In the genomic region with DNA sequence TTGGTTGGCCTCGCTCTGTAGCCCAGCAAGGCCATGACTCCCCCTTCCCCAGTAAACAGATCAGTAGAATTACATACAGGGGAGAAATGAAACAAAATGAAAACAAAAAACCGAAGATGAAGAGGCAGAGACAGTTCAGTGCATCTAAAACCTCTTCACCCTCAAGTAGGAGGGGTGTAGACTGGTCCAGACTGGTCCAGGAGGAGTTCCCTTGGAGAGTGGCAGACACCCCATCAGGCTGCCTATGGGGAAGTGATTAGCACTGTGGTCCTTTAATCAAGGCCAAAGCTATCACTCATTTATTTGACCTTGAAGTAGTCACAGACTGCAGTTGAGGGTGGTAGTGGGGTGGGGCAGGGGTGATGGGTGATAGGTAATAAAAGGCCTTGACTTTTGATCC, we compare ENCODE assay signal across 24 mouse cellular contexts. TPM values are rescaled to one million over a fixed set of nuclear protein-coding genes. Genes with fewer than 3 reads are reported as not detected.
A peak's percentile ranks its signal among the peaks of the same experiment; 100 is the strongest.
DNase-seq lines count a peak whose midpoint lies in the region; ATAC-seq lines count a peak whose summit lies in the region.
"Had no signal": no experiment of that assay in that cellular context is flagged by ENCODE, and none has a peak within 500 bp of the region (broad histone marks: within the 10 kb centered on the region; RNA-seq: fewer than 3 reads in every experiment).

No protein-coding gene starts in this region.

- H3K36me3 ChIP-seq in forebrain, embryonic 15.5 days: no peaks in the 10 kb centered on the region
- H3K36me3 ChIP-seq in forebrain, embryonic 11.5 days (ENCODE audit: control insufficient read depth, insufficient read depth, low read length): no peaks in the 10 kb centered on the region
- no peaks in the 10 kb centered on the region for H3K36me3 ChIP-seq in hindbrain, embryonic 16.5 days (ENCODE audit: control insufficient read depth, insufficient read depth, low read length)
- no peaks in the 10 kb centered on the region for H3K36me3 ChIP-seq in hindbrain, embryonic 11.5 days (ENCODE audit: control insufficient read depth, insufficient read depth, low read length)
- H3K36me3 ChIP-seq in midbrain, embryonic 11.5 days (ENCODE audit: control insufficient read depth, insufficient read depth, low read length): no peaks in the 10 kb centered on the region
- H3K36me3 ChIP-seq in midbrain, embryonic 14.5 days (ENCODE audit: control insufficient read depth, insufficient read depth, low read length): no peaks in the 10 kb centered on the region
- H3K36me3 ChIP-seq in limb, embryonic 10.5 days: no peaks in the 10 kb centered on the region
- no peaks in the 10 kb centered on the region for H3K36me3 ChIP-seq in intestine, embryonic 16.5 days (ENCODE audit: control insufficient read depth, insufficient read depth, low read length)
- H3K36me3 ChIP-seq: G1E; heart, embryonic 13.5 days; hindbrain, embryonic 12.5 days; liver, embryonic 12.5 days; stomach, embryonic 15.5 days had no signal

- 86% methylated on average over 2 of the region's 2 CpGs for WGBS in forebrain, embryonic 15.5 days
- 82% methylated on average over 2 of the region's 2 CpGs for WGBS in forebrain, embryonic 11.5 days
- 95% methylated on average over 2 of the region's 2 CpGs for WGBS in hindbrain, embryonic 16.5 days
- WGBS in hindbrain, embryonic 11.5 days: 80% methylated on average over 2 of the region's 2 CpGs
- 80% methylated on average over 2 of the region's 2 CpGs for WGBS in midbrain, embryonic 11.5 days
- 91% methylated on average over 2 of the region's 2 CpGs for WGBS in midbrain, embryonic 14.5 days
- 81% methylated on average over 2 of the region's 2 CpGs for WGBS in limb, embryonic 10.5 days
- WGBS in intestine, embryonic 16.5 days: 76% methylated on average over 2 of the region's 2 CpGs

- peak overlapping the region; percentile 47; the same call in 1 of the 2 replicates for H3K27ac ChIP-seq in forebrain, embryonic 15.5 days (replicated peaks)
- H3K27ac ChIP-seq in forebrain, embryonic 11.5 days (ENCODE audit: low read depth, low read length): no peak overlapping the region
- no peak overlapping the region; the same call in 1 of the 2 replicates for H3K27ac ChIP-seq in hindbrain, embryonic 16.5 days (ENCODE audit: low read depth, low read length)
- no peak overlapping the region for H3K27ac ChIP-seq in hindbrain, embryonic 11.5 days (ENCODE audit: low read depth, low read length)
- H3K27ac ChIP-seq in midbrain, embryonic 11.5 days (ENCODE audit: low read depth, low read length): no peak overlapping the region
- H3K27ac ChIP-seq in midbrain, embryonic 14.5 days (replicated peaks; ENCODE audit: low read depth, low read length): no peak overlapping the region
- peak overlapping the region; percentile 1; the same call in 1 of the 2 replicates for H3K27ac ChIP-seq in limb, embryonic 10.5 days
- no peak overlapping the region for H3K27ac ChIP-seq in intestine, embryonic 16.5 days (ENCODE audit: low read length)
- H3K27ac ChIP-seq: gastrocnemius, adult 2 months; heart, adult 2 months; heart, embryonic 13.5 days; hindbrain, embryonic 12.5 days; liver, embryonic 12.5 days; stomach, embryonic 15.5 days had no signal

- DNase-seq in forebrain, embryonic 11.5 days (ENCODE audit: low spot score): no peak
- DNase-seq in hindbrain, embryonic 11.5 days (ENCODE audit: low spot score): no peak
- peak; percentile 53 for DNase-seq in midbrain, embryonic 11.5 days (ENCODE audit: low spot score, missing footprints)
- no peak for DNase-seq in midbrain, embryonic 14.5 days
- DNase-seq in limb, embryonic 10.5 days (ENCODE audit: low spot score): no peak
- DNase-seq: adrenal gland, adult 8-10 months; cerebellum, adult 8-10 months; cerebellum, postnatal 25 days; gastrocnemius, adult 2 months; gastrocnemius, postnatal 36 days; heart, adult 2 months; heart, postnatal 14 days; liver, postnatal 0 days; lung, postnatal 36 days had no signal

- ATAC-seq in forebrain, embryonic 15.5 days (replicated peaks): no peak
- ATAC-seq in forebrain, embryonic 11.5 days (replicated peaks; ENCODE audit: low FRiP score): no peak
- ATAC-seq in hindbrain, embryonic 16.5 days: 0 out of 2 replicates have a peak, but pooled peaks have one; percentile 34
- no peak for ATAC-seq in hindbrain, embryonic 11.5 days (ENCODE audit: low FRiP score)
- no peak for ATAC-seq in midbrain, embryonic 11.5 days (ENCODE audit: low FRiP score)
- ATAC-seq in midbrain, embryonic 14.5 days (ENCODE audit: low FRiP score, low TSS enrichment): no peak
- no peak for ATAC-seq in intestine, embryonic 16.5 days
- ATAC-seq: liver, embryonic 12.5 days; liver, postnatal 0 days had no signal

- no peak overlapping the region for H3K4me2 ChIP-seq in forebrain, embryonic 15.5 days (replicated peaks)
- H3K4me2 ChIP-seq in forebrain, embryonic 11.5 days (ENCODE audit: low read depth, low read length, severe bottlenecking): no peak overlapping the region
- H3K4me2 ChIP-seq in hindbrain, embryonic 16.5 days (ENCODE audit: low read length): no peak overlapping the region
- no peak overlapping the region for H3K4me2 ChIP-seq in hindbrain, embryonic 11.5 days (replicated peaks; ENCODE audit: low read depth, low read length)
- H3K4me2 ChIP-seq in midbrain, embryonic 11.5 days: no peak overlapping the region
- no peak overlapping the region for H3K4me2 ChIP-seq in midbrain, embryonic 14.5 days (ENCODE audit: low read length)
- H3K4me2 ChIP-seq in intestine, embryonic 16.5 days (ENCODE audit: low read depth, low read length): no peak overlapping the region
- H3K4me2 ChIP-seq: heart, embryonic 13.5 days; hindbrain, embryonic 12.5 days; liver, embryonic 12.5 days; stomach, embryonic 15.5 days had no signal

- H3K9me3 ChIP-seq in forebrain, embryonic 15.5 days: no peaks in the 10 kb centered on the region
- no peaks in the 10 kb centered on the region for H3K9me3 ChIP-seq in forebrain, embryonic 11.5 days (ENCODE audit: control insufficient read depth, low read length)
- H3K9me3 ChIP-seq in hindbrain, embryonic 16.5 days (ENCODE audit: control insufficient read depth, low read length): no peaks in the 10 kb centered on the region
- no peaks in the 10 kb centered on the region for H3K9me3 ChIP-seq in hindbrain, embryonic 11.5 days (ENCODE audit: control insufficient read depth, low read length)
- H3K9me3 ChIP-seq in midbrain, embryonic 11.5 days (ENCODE audit: control insufficient read depth, low read length): no peaks in the 10 kb centered on the region
- no peaks in the 10 kb centered on the region for H3K9me3 ChIP-seq in midbrain, embryonic 14.5 days (ENCODE audit: control insufficient read depth, low read length)
- no peaks in the 10 kb centered on the region for H3K9me3 ChIP-seq in limb, embryonic 10.5 days (replicated peaks)
- no peaks in the 10 kb centered on the region for H3K9me3 ChIP-seq in intestine, embryonic 16.5 days (ENCODE audit: control insufficient read depth, low read length)
- H3K9me3 ChIP-seq: G1E; heart, embryonic 13.5 days; hindbrain, embryonic 12.5 days; liver, embryonic 12.5 days; stomach, embryonic 15.5 days had no signal

- H3K9ac ChIP-seq in forebrain, embryonic 15.5 days (replicated peaks): no peak overlapping the region
- H3K9ac ChIP-seq in forebrain, embryonic 11.5 days (ENCODE audit: low read length): no peak overlapping the region
- H3K9ac ChIP-seq in hindbrain, embryonic 16.5 days (ENCODE audit: low read depth, low read length): no peak overlapping the region
- H3K9ac ChIP-seq in hindbrain, embryonic 11.5 days (ENCODE audit: low read depth, low read length): no peak overlapping the region
- no peak overlapping the region for H3K9ac ChIP-seq in midbrain, embryonic 11.5 days (ENCODE audit: low read length)
- no peak overlapping the region for H3K9ac ChIP-seq in midbrain, embryonic 14.5 days (replicated peaks; ENCODE audit: low read length)
- no peak overlapping the region for H3K9ac ChIP-seq in intestine, embryonic 16.5 days (ENCODE audit: low read depth, low read length)
- H3K9ac ChIP-seq: heart, embryonic 13.5 days; hindbrain, embryonic 12.5 days; liver, embryonic 12.5 days; liver, postnatal 0 days; stomach, embryonic 15.5 days had no signal

- peaks cover 7% of the 10 kb centered on the region for H3K4me1 ChIP-seq in forebrain, embryonic 15.5 days
- no peaks in the 10 kb centered on the region for H3K4me1 ChIP-seq in forebrain, embryonic 11.5 days (replicated peaks; ENCODE audit: control insufficient read depth, insufficient read depth, low read length)
- peaks cover 9% of the 10 kb centered on the region for H3K4me1 ChIP-seq in hindbrain, embryonic 16.5 days (ENCODE audit: control insufficient read depth, insufficient read depth, low read depth, low read length)
- no peaks in the 10 kb centered on the region; the same call in 1 of the 2 replicates for H3K4me1 ChIP-seq in hindbrain, embryonic 11.5 days (replicated peaks; ENCODE audit: control insufficient read depth, insufficient read depth, low read length)
- H3K4me1 ChIP-seq in midbrain, embryonic 11.5 days (ENCODE audit: control insufficient read depth, insufficient read depth, low read length): no peaks in the 10 kb centered on the region
- 0 out of 2 replicates have a peak, but pooled peaks cover 5% of the 10 kb centered on the region for H3K4me1 ChIP-seq in midbrain, embryonic 14.5 days (ENCODE audit: control insufficient read depth, insufficient read depth, low read length)
- peaks cover 49% of the 10 kb centered on the region for H3K4me1 ChIP-seq in limb, embryonic 10.5 days
- H3K4me1 ChIP-seq in intestine, embryonic 16.5 days (ENCODE audit: control insufficient read depth, insufficient read depth, low read length): no peaks in the 10 kb centered on the region

- H3K27me3 ChIP-seq in forebrain, embryonic 15.5 days: no peaks in the 10 kb centered on the region
- H3K27me3 ChIP-seq in forebrain, embryonic 11.5 days (ENCODE audit: control insufficient read depth, insufficient read depth, low read length): no peaks in the 10 kb centered on the region
- H3K27me3 ChIP-seq in hindbrain, embryonic 16.5 days (replicated peaks; ENCODE audit: control insufficient read depth, insufficient read depth, low read length): no peaks in the 10 kb centered on the region
- H3K27me3 ChIP-seq in hindbrain, embryonic 11.5 days (ENCODE audit: control insufficient read depth, insufficient read depth, low read length): no peaks in the 10 kb centered on the region
- no peaks in the 10 kb centered on the region for H3K27me3 ChIP-seq in midbrain, embryonic 11.5 days (ENCODE audit: control insufficient read depth, insufficient read depth, low read length)
- H3K27me3 ChIP-seq in midbrain, embryonic 14.5 days (ENCODE audit: control insufficient read depth, insufficient read depth, low read length): no peaks in the 10 kb centered on the region
- no peaks in the 10 kb centered on the region for H3K27me3 ChIP-seq in limb, embryonic 10.5 days (ENCODE audit: low read depth, poor library complexity, severe bottlenecking)
- H3K27me3 ChIP-seq in intestine, embryonic 16.5 days (replicated peaks; ENCODE audit: control insufficient read depth, insufficient read depth, low read length): no peaks in the 10 kb centered on the region
- H3K27me3 ChIP-seq: heart, embryonic 13.5 days; hindbrain, embryonic 12.5 days; liver, embryonic 12.5 days; stomach, embryonic 15.5 days had no signal

- H3K4me3 ChIP-seq in forebrain, embryonic 15.5 days: no peak overlapping the region
- H3K4me3 ChIP-seq in forebrain, embryonic 11.5 days (ENCODE audit: low read depth, low read length): no peak overlapping the region
- H3K4me3 ChIP-seq in hindbrain, embryonic 16.5 days (ENCODE audit: low read length): no peak overlapping the region
- H3K4me3 ChIP-seq in hindbrain, embryonic 11.5 days (ENCODE audit: low read depth, low read length): no peak overlapping the region
- no peak overlapping the region for H3K4me3 ChIP-seq in midbrain, embryonic 11.5 days (ENCODE audit: low read depth, low read length)
- no peak overlapping the region for H3K4me3 ChIP-seq in midbrain, embryonic 14.5 days (replicated peaks; ENCODE audit: low read depth, low read length)
- H3K4me3 ChIP-seq in limb, embryonic 10.5 days: no peak overlapping the region
- H3K4me3 ChIP-seq in intestine, embryonic 16.5 days (ENCODE audit: low read length): no peak overlapping the region
- H3K4me3 ChIP-seq: gastrocnemius, adult 2 months; heart, adult 2 months; heart, embryonic 13.5 days; hindbrain, embryonic 12.5 days; liver, embryonic 12.5 days; stomach, embryonic 15.5 days had no signal

RNA-seq across cellular contexts. Expression of a gene that starts 24.4 kb away (rescaled TPM):
- 0.11 TPM in 2 replicates for polyA plus RNA-seq in forebrain, embryonic 15.5 days (2015; fragmentation: Nextera tagmentation; extraction: Ambion mirVana)
- polyA plus RNA-seq in forebrain, embryonic 11.5 days (2014; fragmentation: Nextera tagmentation; extraction: Ambion mirVana): 0.09 and 0.32 TPM in 2 replicates
- 0.20 and 0.87 TPM in 2 replicates for polyA plus RNA-seq in hindbrain, embryonic 16.5 days (2015; fragmentation: Nextera tagmentation; extraction: Ambion mirVana)
- 0.51 and 0.98 TPM in 2 replicates for polyA plus RNA-seq in hindbrain, embryonic 11.5 days (2014; fragmentation: Nextera tagmentation; extraction: Ambion mirVana)
- polyA plus RNA-seq in midbrain, embryonic 11.5 days (2014; fragmentation: Nextera tagmentation; extraction: Ambion mirVana): 0.25 TPM in 2 replicates
- polyA plus RNA-seq in midbrain, embryonic 14.5 days (2014; fragmentation: Nextera tagmentation; extraction: Ambion mirVana): 0.18 and 0.20 TPM in 2 replicates
- polyA plus RNA-seq in limb, embryonic 10.5 days (2016; fragmentation: Nextera tagmentation; extraction: Ambion mirVana): 2.3 and 3.9 TPM in 2 replicates
- polyA plus RNA-seq in intestine, embryonic 16.5 days (2015; fragmentation: Nextera tagmentation; extraction: Ambion mirVana): 0.10 TPM in 2 replicates
- polyA plus RNA-seq: G1E; large intestine, adult 2 months; urinary bladder, adult 2 months had no signal

Comparison
In these comparisons a context has a peak if more than half of its experiments do, and no peak if none do; other contexts are left out.
1. H3K27ac ChIP-seq: peak in forebrain, embryonic 15.5 days (single experiment) and limb, embryonic 10.5 days (single experiment); none in forebrain, embryonic 11.5 days (single experiment), hindbrain, embryonic 16.5 days (single experiment), hindbrain, embryonic 11.5 days (single experiment), midbrain, embryonic 11.5 days (single experiment), midbrain, embryonic 14.5 days (single experiment) and intestine, embryonic 16.5 days (single experiment).